Mouse (Mus musculus) skeletal muscle tissue, postnatal 0 days (tissue): ENCODE measurements around the gene Olfr676. TPM values are rescaled to one million over a fixed set of nuclear protein-coding genes. Genes with fewer than 3 reads are reported as not detected.

Source experiments
- polyA plus RNA-seq: library from polyadenylated mRNA; unstranded; fragments of >200 nt; fragmentation: Nextera tagmentation; extraction: Ambion mirVana; gene quantifications from 2 replicates; pipeline ENCODE4 v1.2.1, GENCODE M21; 2015

The Olfr676 gene
- polyA plus RNA-seq = not detected in 2 replicates

GRCm38 (mm10) chr7:105032398-105032797, at the start of gene Olfr676:
TSS of gene Olfr676 (plus strand) at chr7:105032698.

GRCm38 (mm10) chr7:105001929-105002328, 30.6 kb upstream of the Olfr676 start, which contains the start of gene Olfr672:
TSS of gene Olfr672 (minus strand) at chr7:105002029.

GRCm38 (mm10) chr7:105028360-105028759, 4.1 kb upstream of the Olfr676 start, which contains the start of gene Olfr675:
TSS of gene Olfr675 (minus strand) at chr7:105028460.

GRCm38 (mm10) chr7:105064175-105064574, 31.7 kb downstream of the Olfr676 start, which contains the start of gene Olfr678:
TSS of gene Olfr678 (plus strand) at chr7:105064475.

GRCm38 (mm10) chr7:105080905-105081304, 48.4 kb downstream of the Olfr676 start, which contains the start of gene Olfr679:
TSS of gene Olfr679 (plus strand) at chr7:105081205.

Other genes with a start within 250 kb of the Olfr676 start
- not detected in 2 replicates for gene Usp17lb, start 190.1 kb upstream of the Olfr676 start, polyA plus RNA-seq
- gene Usp17la, start 175.7 kb upstream of the Olfr676 start, polyA plus RNA-seq = not detected in 2 replicates
- gene Olfr665, start 154.7 kb upstream of the Olfr676 start, polyA plus RNA-seq = not detected in 2 replicates
- gene Olfr666, start 136.7 kb upstream of the Olfr676 start, polyA plus RNA-seq = not detected in 2 replicates
- not detected in 2 replicates for gene Olfr667, start 111.2 kb upstream of the Olfr676 start, polyA plus RNA-seq
- not detected in 2 replicates for gene Olfr668, start 104.6 kb upstream of the Olfr676 start, polyA plus RNA-seq
- gene Olfr669, start 98.5 kb upstream of the Olfr676 start, polyA plus RNA-seq = not detected in 2 replicates
- not detected in 2 replicates for gene Olfr670, start 70.1 kb upstream of the Olfr676 start, polyA plus RNA-seq
- not detected in 2 replicates for gene Olfr671, start 53.6 kb upstream of the Olfr676 start, polyA plus RNA-seq
- gene Olfr672, start 30.7 kb upstream of the Olfr676 start, polyA plus RNA-seq = not detected in 2 replicates
- not detected in 2 replicates for gene Olfr675, start 4.2 kb upstream of the Olfr676 start, polyA plus RNA-seq
- gene Olfr677, start 18.7 kb downstream of the Olfr676 start, polyA plus RNA-seq = not detected in 2 replicates
- gene Olfr678, start 31.8 kb downstream of the Olfr676 start, polyA plus RNA-seq = not detected in 2 replicates
- gene Olfr679, start 48.5 kb downstream of the Olfr676 start, polyA plus RNA-seq = not detected in 2 replicates
- gene Olfr680-ps1, start 60.1 kb downstream of the Olfr676 start, polyA plus RNA-seq = not detected in 2 replicates
- gene Olfr681, start 84.1 kb downstream of the Olfr676 start, polyA plus RNA-seq = not detected in 2 replicates
- not detected in 2 replicates for gene Olfr683, start 114.3 kb downstream of the Olfr676 start, polyA plus RNA-seq
- not detected in 2 replicates for gene Olfr684, start 131.0 kb downstream of the Olfr676 start, polyA plus RNA-seq
- not detected in 2 replicates for gene Olfr685, start 153.3 kb downstream of the Olfr676 start, polyA plus RNA-seq
- gene Olfr686, start 174.8 kb downstream of the Olfr676 start, polyA plus RNA-seq = not detected in 2 replicates